Mouse (Mus musculus): ENCODE data around the gene Pygo1. TPM values are rescaled to one million over a fixed set of nuclear protein-coding genes. Genes with fewer than 3 reads are reported as not detected.

Gene Pygo1
- polyA plus RNA-seq, 1 experiment from 2014 or later, result 3.0 TPM

GRCm38 (mm10) chr9:72974734-72975133 lies 49.3 kb downstream of the Pygo1 start:
- Histone ChIP-seq H3K27me3 (ENCODE audit: control insufficient read depth, insufficient read depth, low read depth, low read length) (no peaks in the 10 kb centered on the region), H3K4me3 (ENCODE audit: low read length) (no peak overlapping the region), H3K36me3 (ENCODE audit: control insufficient read depth, insufficient read depth, low read length) (no peaks in the 10 kb centered on the region), H3K9me3 (ENCODE audit: control insufficient read depth, low read length) (no peaks in the 10 kb centered on the region), H3K9ac (ENCODE audit: low read length) (no peak overlapping the region), H3K4me1 (replicated peaks; ENCODE audit: control insufficient read depth, insufficient read depth, low read length) (no peaks in the 10 kb centered on the region), H3K27ac (ENCODE audit: low read length) (no peak overlapping the region), H3K4me2 (ENCODE audit: low read depth, low read length) (no peak overlapping the region)
- ATAC-seq (ENCODE audit: low read depth), result no peak
- WGBS, result 85% methylated on average over 5 of the region's 5 CpGs

- no peaks in the 10 kb centered on the region for H3K36me3 ChIP-seq (ENCODE audit: control insufficient read depth, insufficient read depth, low read length)
- WGBS, result 94% methylated on average over 1 of the region's 1 CpGs
- no peak for ATAC-seq (ENCODE audit: low read depth)
- no peak overlapping the region for H3K9ac ChIP-seq (ENCODE audit: low read length)
- no peak overlapping the region for H3K4me3 ChIP-seq (ENCODE audit: low read length)
- H3K27me3 ChIP-seq (ENCODE audit: control insufficient read depth, insufficient read depth, low read depth, low read length), result no peaks in the 10 kb centered on the region
- H3K4me2 ChIP-seq (ENCODE audit: low read depth, low read length), result no peak overlapping the region
- no peak overlapping the region for H3K27ac ChIP-seq (ENCODE audit: low read length)
- no peaks in the 10 kb centered on the region for H3K9me3 ChIP-seq (ENCODE audit: control insufficient read depth, low read length)
- H3K4me1 ChIP-seq (replicated peaks; ENCODE audit: control insufficient read depth, insufficient read depth, low read length), result no peaks in the 10 kb centered on the region
These were observed 49.8 kb downstream of the Pygo1 start for GRCm38 (mm10) chr9:72975242-72975641.

- Histone ChIP-seq H3K9me3 (ENCODE audit: control insufficient read depth, low read length) (no peaks in the 10 kb centered on the region), H3K36me3 (ENCODE audit: control insufficient read depth, insufficient read depth, low read length) (no peaks in the 10 kb centered on the region), H3K4me3 (ENCODE audit: low read length) (no peak overlapping the region), H3K4me1 (replicated peaks; ENCODE audit: control insufficient read depth, insufficient read depth, low read length) (peaks cover 8% of the 10 kb centered on the region), H3K4me2 (ENCODE audit: low read depth, low read length) (no peak overlapping the region), H3K27me3 (ENCODE audit: control insufficient read depth, insufficient read depth, low read depth, low read length) (no peaks in the 10 kb centered on the region), H3K9ac (ENCODE audit: low read length) (no peak overlapping the region), H3K27ac (ENCODE audit: low read length) (no peak overlapping the region)
- 72% methylated on average over 2 of the region's 2 CpGs for WGBS
- ATAC-seq (ENCODE audit: low read depth), result no peak
These were observed 57.6 kb downstream of the Pygo1 start for GRCm38 (mm10) chr9:72983066-72983465.

DNA sequence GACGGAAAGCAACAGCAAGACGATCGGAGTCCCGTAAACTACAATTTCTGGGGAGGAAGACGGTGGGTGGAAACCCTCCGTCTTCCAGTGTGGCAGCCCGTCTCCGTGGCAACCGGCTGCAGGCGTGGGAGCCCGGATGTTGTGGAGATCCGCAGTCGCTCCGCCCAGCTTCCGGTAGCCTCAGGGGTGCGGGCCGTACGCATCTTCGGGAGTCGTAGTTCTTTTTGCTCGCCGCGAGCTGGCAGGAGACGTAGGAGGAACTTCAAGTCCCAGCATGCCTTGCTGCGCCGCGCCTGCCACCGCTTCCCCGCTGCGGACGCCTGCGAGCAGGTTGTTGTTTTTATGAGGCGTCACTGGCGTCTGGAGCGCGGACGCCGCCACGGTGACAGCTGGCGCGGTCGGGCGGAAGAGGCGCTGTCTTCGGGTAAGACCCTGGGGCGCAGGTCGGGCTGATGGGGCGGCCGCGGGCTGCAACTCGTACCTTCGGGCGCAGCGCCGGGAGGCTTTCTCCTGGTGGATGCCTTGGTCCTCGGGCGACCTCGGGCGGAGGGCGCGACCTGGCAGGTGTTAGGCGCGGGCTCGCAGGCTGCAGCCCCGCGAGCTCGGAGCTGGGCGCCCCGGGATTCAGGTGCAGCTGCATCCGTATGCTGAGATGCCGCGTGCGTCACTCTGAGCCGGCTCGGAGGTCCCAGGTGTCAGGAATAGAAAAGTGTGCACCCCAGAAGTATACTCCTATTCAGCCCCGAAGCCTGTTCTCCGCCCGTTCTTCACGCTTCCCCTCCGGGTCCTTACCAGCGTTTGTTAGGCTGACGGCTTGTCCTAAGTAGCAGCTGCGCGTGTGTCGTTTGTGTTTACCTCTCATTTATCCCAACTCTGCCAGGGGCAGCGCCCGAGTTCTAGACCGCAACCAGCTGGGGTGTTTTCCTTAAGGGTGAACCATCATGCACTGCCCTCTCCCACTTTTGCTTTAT lies 60.1 kb downstream of the Pygo1 start, which contains the start of the genes Ccpg1os and Ccpg1:
Ccpg1os (minus strand) TSS at position 133 of the 971 bp plus-strand sequence.
Ccpg1 (plus strand) TSS at position 180 of the 971 bp plus-strand sequence.
- peak; percentile 100 for ATAC-seq (ENCODE audit: low read depth)
- Histone ChIP-seq H3K4me2 (ENCODE audit: low read depth, low read length) (peak within 1 kb of the TSS; percentile 94), H3K4me3 (ENCODE audit: low read length) (peak within 1 kb of the TSS; percentile 95), H3K27me3 (ENCODE audit: control insufficient read depth, insufficient read depth, low read depth, low read length) (no peaks in the 10 kb centered on the region), H3K36me3 (ENCODE audit: control insufficient read depth, insufficient read depth, low read length) (no peaks in the 10 kb centered on the region), H3K27ac (ENCODE audit: low read length) (peak within 1 kb of the TSS; percentile 49; the same call in 1 of the 2 replicates), H3K9me3 (ENCODE audit: control insufficient read depth, low read length) (no peaks in the 10 kb centered on the region), H3K4me1 (replicated peaks; ENCODE audit: control insufficient read depth, insufficient read depth, low read length) (peaks cover 8% of the 10 kb centered on the region), H3K9ac (ENCODE audit: low read length) (peak within 1 kb of the TSS; percentile 84)
- 0% methylated on average over 88 of the region's 88 CpGs for WGBS

DNA sequence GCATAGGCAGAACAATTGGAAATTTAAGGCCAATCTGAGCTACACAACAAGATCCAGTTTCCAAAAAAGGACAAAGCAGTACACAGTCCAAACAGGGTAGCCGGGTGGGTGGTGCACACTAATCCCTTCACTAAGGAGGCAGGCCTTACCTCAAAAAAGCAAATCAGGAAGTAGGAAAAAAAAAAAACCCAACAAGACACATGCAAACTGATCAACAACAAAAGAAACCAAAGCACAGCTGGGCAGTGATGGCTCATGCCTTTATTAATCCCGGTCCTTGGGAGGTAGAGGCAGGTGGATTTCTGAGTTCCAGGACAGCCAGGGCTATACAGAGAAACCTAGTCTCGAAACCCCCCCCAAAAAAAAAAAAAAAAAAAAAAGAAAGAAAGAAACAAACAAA lies 62.3 kb downstream of the Pygo1 start:
- H3K4me1 ChIP-seq (replicated peaks; ENCODE audit: control insufficient read depth, insufficient read depth, low read length), result peaks cover 8% of the 10 kb centered on the region
- 59% methylated on average over 3 of the region's 3 CpGs for WGBS
- ATAC-seq (ENCODE audit: low read depth), result no peak
- H3K9me3 ChIP-seq (ENCODE audit: control insufficient read depth, low read length), result no peaks in the 10 kb centered on the region
- H3K4me3 ChIP-seq (ENCODE audit: low read length), result no peak overlapping the region
- H3K36me3 ChIP-seq (ENCODE audit: control insufficient read depth, insufficient read depth, low read length), result no peaks in the 10 kb centered on the region
- H3K9ac ChIP-seq (ENCODE audit: low read length), result no peak overlapping the region
- H3K4me2 ChIP-seq (ENCODE audit: low read depth, low read length), result no peak overlapping the region
- no peaks in the 10 kb centered on the region for H3K27me3 ChIP-seq (ENCODE audit: control insufficient read depth, insufficient read depth, low read depth, low read length)
- H3K27ac ChIP-seq (ENCODE audit: low read length), result no peak overlapping the region

DNA sequence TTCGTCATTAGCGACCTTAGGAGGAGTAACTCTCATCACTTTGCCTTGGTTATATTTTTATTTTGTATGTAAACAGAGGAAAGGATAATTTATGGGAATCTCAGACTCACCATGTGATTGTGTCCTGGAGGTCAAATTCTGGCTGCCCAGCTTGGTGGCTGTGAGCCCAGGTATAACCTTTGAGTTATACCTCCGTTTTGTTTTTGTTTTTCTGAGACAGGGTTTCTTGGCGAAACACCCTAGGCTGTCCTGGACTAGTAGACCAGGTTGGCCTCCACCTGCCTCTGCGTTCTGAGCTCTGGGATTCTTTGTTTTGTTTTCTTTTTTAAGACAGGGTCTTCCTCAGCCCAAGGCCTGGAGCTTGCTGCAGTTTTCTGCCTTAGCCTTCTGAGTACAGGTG lies 63.3 kb downstream of the Pygo1 start:
- no peaks in the 10 kb centered on the region for H3K9me3 ChIP-seq (ENCODE audit: control insufficient read depth, low read length)
- H3K9ac ChIP-seq (ENCODE audit: low read length), result no peak overlapping the region
- ATAC-seq (ENCODE audit: low read depth), result no peak
- H3K4me2 ChIP-seq (ENCODE audit: low read depth, low read length), result no peak overlapping the region
- H3K4me1 ChIP-seq (replicated peaks; ENCODE audit: control insufficient read depth, insufficient read depth, low read length), result peaks cover 8% of the 10 kb centered on the region
- 77% methylated on average over 5 of the region's 5 CpGs for WGBS
- H3K27ac ChIP-seq (ENCODE audit: low read length), result no peak overlapping the region
- H3K27me3 ChIP-seq (ENCODE audit: control insufficient read depth, insufficient read depth, low read depth, low read length), result no peaks in the 10 kb centered on the region
- no peak overlapping the region for H3K4me3 ChIP-seq (ENCODE audit: low read length)
- no peaks in the 10 kb centered on the region for H3K36me3 ChIP-seq (ENCODE audit: control insufficient read depth, insufficient read depth, low read length)

DNA sequence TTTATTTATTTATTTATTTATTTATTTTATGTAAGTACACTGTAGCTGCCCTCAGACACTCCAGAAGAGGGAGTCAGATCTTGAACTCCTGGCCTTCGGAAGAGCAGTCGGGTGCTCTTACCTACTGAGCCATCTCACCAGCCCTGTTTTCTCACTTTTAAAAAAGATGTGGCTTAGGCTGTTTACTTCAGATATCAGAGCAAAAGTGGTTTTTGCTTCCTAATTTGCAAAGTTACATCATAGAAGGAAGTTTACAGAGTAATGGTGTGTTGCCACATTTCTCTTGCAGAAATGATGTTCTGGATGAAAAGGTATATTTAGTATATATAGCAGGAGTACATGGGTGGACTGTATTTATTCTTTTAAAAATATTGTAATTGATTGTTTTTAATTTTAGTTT lies 66.0 kb downstream of the Pygo1 start:
- Histone ChIP-seq H3K4me1 (replicated peaks; ENCODE audit: control insufficient read depth, insufficient read depth, low read length) (no peaks in the 10 kb centered on the region), H3K9ac (ENCODE audit: low read length) (no peak overlapping the region), H3K27ac (ENCODE audit: low read length) (no peak overlapping the region), H3K9me3 (ENCODE audit: control insufficient read depth, low read length) (no peaks in the 10 kb centered on the region), H3K4me2 (ENCODE audit: low read depth, low read length) (no peak overlapping the region), H3K36me3 (ENCODE audit: control insufficient read depth, insufficient read depth, low read length) (no peaks in the 10 kb centered on the region), H3K4me3 (ENCODE audit: low read length) (no peak overlapping the region), H3K27me3 (ENCODE audit: control insufficient read depth, insufficient read depth, low read depth, low read length) (no peaks in the 10 kb centered on the region)
- ATAC-seq (ENCODE audit: low read depth), result no peak
- 81% methylated on average over 2 of the region's 2 CpGs for WGBS

DNA sequence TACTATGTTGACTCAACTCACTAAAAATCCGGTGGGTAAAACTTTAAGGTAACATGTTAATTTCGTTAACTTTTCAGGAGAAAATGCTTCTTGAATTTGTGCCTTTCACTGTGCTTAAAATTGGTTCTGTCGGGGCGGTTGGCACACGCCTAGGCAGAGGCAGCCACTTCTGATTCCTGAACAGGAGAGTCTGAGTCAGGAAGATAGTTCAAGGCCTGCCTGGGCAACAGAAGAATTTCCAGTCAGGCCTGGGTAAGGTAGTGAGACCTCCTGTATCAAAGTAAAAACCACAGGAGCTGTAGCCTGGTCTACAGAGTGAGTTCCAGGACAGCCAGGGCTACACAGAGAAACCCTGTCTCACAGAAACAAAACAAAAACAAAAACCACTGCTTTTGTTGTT lies 67.1 kb downstream of the Pygo1 start:
- no peaks in the 10 kb centered on the region for H3K36me3 ChIP-seq (ENCODE audit: control insufficient read depth, insufficient read depth, low read length)
- H3K4me3 ChIP-seq (ENCODE audit: low read length), result no peak overlapping the region
- no peaks in the 10 kb centered on the region for H3K4me1 ChIP-seq (replicated peaks; ENCODE audit: control insufficient read depth, insufficient read depth, low read length)
- WGBS, result 82% methylated on average over 5 of the region's 5 CpGs
- no peaks in the 10 kb centered on the region for H3K9me3 ChIP-seq (ENCODE audit: control insufficient read depth, low read length)
- no peaks in the 10 kb centered on the region for H3K27me3 ChIP-seq (ENCODE audit: control insufficient read depth, insufficient read depth, low read depth, low read length)
- no peak overlapping the region for H3K4me2 ChIP-seq (ENCODE audit: low read depth, low read length)
- no peak overlapping the region for H3K9ac ChIP-seq (ENCODE audit: low read length)
- no peak overlapping the region for H3K27ac ChIP-seq (ENCODE audit: low read length)
- no peak for ATAC-seq (ENCODE audit: low read depth)

DNA sequence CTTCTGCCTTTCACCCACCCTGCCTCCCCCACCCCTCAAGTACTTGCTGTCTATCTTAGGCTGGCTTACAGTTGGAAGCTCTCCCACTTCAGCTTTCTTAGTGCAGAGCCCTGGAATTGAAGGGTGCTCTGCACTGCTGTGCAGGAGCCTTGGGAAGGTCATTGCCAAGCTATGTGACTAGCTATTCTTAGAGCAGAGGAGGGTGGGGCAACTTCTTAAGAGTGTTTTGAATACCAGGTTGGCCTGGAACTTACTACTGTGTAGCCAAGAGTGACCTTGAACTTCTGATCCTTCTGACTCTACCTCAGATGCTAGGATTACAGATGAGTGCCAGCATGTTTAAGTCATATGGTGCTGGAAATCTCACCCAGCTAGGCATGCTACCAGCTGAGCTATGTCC lies 70.7 kb downstream of the Pygo1 start:
- no peaks in the 10 kb centered on the region for H3K4me1 ChIP-seq (replicated peaks; ENCODE audit: control insufficient read depth, insufficient read depth, low read length)
- H3K4me2 ChIP-seq (ENCODE audit: low read depth, low read length), result no peak overlapping the region
- ATAC-seq (ENCODE audit: low read depth), result no peak
- H3K36me3 ChIP-seq (ENCODE audit: control insufficient read depth, insufficient read depth, low read length), result no peaks in the 10 kb centered on the region
- H3K4me3 ChIP-seq (ENCODE audit: low read length), result no peak overlapping the region
- no peak overlapping the region for H3K9ac ChIP-seq (ENCODE audit: low read length)
- H3K27me3 ChIP-seq (ENCODE audit: control insufficient read depth, insufficient read depth, low read depth, low read length), result no peaks in the 10 kb centered on the region
- no peaks in the 10 kb centered on the region for H3K9me3 ChIP-seq (ENCODE audit: control insufficient read depth, low read length)
- H3K27ac ChIP-seq (ENCODE audit: low read length), result no peak overlapping the region

All from lung, embryonic 16.5 days (tissue).